Mouse (Mus musculus): Measurements from ENCODE around the gene Prkch.

DNA sequence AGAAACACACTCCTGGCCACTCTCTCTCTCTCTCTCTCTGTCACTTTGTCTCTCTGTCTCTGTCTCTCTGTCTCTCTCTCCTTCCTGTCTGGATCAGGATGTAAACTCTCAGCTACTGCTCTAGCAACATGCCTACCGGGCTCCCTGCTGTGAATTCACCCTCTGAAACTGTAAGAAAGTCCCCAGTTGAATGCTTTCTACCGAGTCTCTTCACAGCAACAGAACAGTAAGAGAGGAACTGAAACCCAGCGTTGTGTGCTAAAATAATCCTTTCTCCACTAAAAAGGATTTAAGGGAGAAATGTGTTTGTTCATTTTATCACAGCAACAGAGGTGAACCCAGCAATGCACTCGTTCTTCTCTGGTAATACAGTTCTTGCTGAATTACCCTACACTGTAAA lies 138.5 kb downstream of the Prkch start:
- TF ChIP-seq CTCF (IDR thresholded peaks at IDR 0.05; ENCODE audit: low read depth, low read length) (no peak), POLR2A (IDR thresholded peaks at IDR 0.05; ENCODE audit: borderline replicate concordance, low read depth, low read length) (no peak)
